Mouse (Mus musculus): Measurements from ENCODE around the gene Sapcd2. TPM values are rescaled to one million over a fixed set of nuclear protein-coding genes. Genes with fewer than 3 reads are reported as not detected.

The Sapcd2 gene
- polyA plus RNA-seq, 1 experiment = 25.8 TPM

DNA sequence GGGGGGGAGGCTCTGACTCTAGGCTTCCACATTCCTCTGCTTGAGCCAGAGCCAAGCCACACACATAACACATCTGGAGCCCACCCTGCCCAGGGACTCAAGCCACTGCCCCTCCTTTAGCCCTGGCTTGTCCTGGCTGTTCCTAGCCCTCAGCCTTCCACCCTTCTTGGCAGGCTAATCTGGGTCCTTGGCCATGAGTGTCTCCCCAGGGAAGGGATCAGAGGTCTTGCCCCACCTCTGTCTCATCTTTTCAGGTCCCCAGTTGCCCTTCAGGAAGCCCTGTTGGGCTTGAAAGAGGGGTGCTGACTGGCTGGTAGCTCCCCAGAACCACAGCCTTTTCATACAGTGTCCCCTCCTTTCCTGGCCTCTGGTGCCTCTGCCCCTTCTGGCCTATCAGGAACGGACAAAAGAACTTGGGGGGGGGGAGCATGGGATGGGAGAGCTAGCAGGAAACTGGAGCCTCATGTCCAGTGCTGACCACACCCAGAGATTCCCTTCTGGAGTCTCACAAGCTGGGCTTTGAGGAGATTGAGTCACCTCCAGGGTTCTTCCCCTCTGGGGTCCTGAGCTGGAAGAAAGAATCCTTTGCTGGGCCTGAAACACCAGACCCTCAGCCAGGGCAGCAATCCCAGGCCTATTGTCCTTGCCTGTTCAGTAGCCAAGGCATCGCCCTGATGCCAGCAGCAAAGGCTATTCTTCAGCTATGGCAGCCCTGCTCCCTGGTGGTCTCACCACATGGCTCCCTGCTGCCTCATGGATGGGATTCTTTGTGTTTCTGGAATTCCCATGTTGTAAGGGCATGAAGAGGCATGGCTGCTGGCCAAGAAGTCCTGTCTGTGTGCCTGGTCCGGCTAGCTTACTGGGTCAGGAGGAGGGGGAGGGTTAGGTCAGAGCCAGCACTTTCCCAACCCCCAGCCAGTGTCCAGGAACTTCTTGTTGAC, 22.4 kb downstream of the Sapcd2 start:
- Histone ChIP-seq H3K79me2 (ENCODE audit: control insufficient read depth, insufficient read depth) (no peaks in the 10 kb centered on the region), H3K4me3 (ENCODE audit: insufficient read depth, poor library complexity, severe bottlenecking) (no peak overlapping the region), H3K79me3 (ENCODE audit: low read depth) (no peaks in the 10 kb centered on the region), H3ac (ENCODE audit: control insufficient read depth, insufficient read length, low read depth) (no peak overlapping the region), H3K27me3 (ENCODE audit: control insufficient read depth, insufficient read depth, insufficient read length) (peaks cover 54% of the 10 kb centered on the region), H3K36me3 (ENCODE audit: control insufficient read depth, insufficient read depth) (no peaks in the 10 kb centered on the region)
- TF ChIP-seq USF1 (IDR thresholded peaks at IDR 0.05; ENCODE audit: low read depth) = no peak
- no peak for TF ChIP-seq MYOD1 (IDR thresholded peaks at IDR 0.05; ENCODE audit: control insufficient read depth, insufficient read length, low read depth)
- TF ChIP-seq MAX (IDR thresholded peaks at IDR 0.05) = no peak
- TF ChIP-seq MYOG (IDR thresholded peaks at IDR 0.05; ENCODE audit: control insufficient read depth, extremely low read depth, insufficient read length) = no peak
- no peak for TF ChIP-seq CEBPB (IDR thresholded peaks at IDR 0.05; ENCODE audit: low read depth)
- no peak for TF ChIP-seq FOSL1 (IDR thresholded peaks at IDR 0.05; ENCODE audit: insufficient read depth, low read length, poor library complexity, severe bottlenecking)
- TF ChIP-seq CTCF (IDR thresholded peaks at IDR 0.05; ENCODE audit: control insufficient read depth, insufficient read depth, insufficient read length) = no peak

DNA sequence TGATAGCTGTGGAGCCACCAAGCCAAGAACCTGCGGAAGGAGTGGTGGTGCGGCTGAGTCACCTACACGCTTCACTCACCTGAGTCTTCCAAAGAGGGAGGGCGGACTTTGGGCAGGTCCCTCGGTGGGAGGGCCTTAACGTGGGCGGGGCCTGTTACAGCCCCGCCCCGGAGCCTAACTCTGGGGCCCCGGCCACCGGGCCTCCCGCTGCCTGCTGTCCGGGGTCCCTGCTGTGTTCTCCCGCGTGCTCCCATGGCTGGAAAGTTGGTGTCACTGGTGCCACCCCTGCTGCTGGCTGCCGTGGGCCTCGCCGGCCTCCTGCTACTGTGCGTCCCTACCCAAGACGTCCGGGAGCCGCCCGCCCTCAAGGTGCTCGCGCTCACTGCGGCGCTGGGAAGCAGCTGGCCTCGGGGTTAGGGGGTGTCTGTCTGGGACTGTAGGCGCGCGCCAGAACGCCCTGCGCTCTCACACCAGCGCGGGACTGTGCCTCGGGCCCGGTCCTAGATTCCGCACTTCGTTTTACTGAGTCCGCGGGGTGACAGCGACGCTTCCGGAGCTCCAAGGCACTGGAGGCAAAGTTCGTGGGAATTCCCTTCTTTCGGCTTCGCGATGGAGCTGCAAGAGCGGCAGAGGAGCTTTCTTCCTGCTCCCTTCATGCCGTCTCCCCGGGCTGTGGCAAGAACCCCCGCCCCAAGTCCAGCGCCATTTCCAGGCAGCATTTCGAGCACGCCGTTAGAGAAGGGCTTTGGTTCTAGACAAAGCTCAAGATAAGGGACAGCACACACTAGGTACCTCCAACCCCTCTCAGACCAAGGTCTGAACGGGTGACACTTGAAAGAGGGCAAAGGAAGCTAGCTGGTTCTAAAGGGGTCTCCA, 23.8 kb downstream of the Sapcd2 start, which contains the start of gene Entpd2:
TSS of gene Entpd2 (plus strand) at position 154 of the 876 bp plus-strand sequence.
- Histone ChIP-seq H3K79me3 (ENCODE audit: low read depth) (no peaks in the 10 kb centered on the region), H3K27me3 (ENCODE audit: control insufficient read depth, insufficient read depth, insufficient read length) (peaks cover 61% of the 10 kb centered on the region), H3K79me2 (ENCODE audit: control insufficient read depth, insufficient read depth) (no peaks in the 10 kb centered on the region), H3K36me3 (ENCODE audit: control insufficient read depth, insufficient read depth) (no peaks in the 10 kb centered on the region), H3K4me3 (ENCODE audit: insufficient read depth, poor library complexity, severe bottlenecking) (no peak within 1 kb of the TSS), H3ac (ENCODE audit: control insufficient read depth, insufficient read length, low read depth) (no peak within 1 kb of the TSS)
- TF ChIP-seq MAX (IDR thresholded peaks at IDR 0.05) (no peak), FOSL1 (IDR thresholded peaks at IDR 0.05; ENCODE audit: insufficient read depth, low read length, poor library complexity, severe bottlenecking) (no peak), USF1 (IDR thresholded peaks at IDR 0.05; ENCODE audit: low read depth) (no peak), CEBPB (IDR thresholded peaks at IDR 0.05; ENCODE audit: low read depth) (no peak), CTCF (IDR thresholded peaks at IDR 0.05; ENCODE audit: control insufficient read depth, insufficient read depth, insufficient read length) (no peak), MYOG (IDR thresholded peaks at IDR 0.05; ENCODE audit: control insufficient read depth, extremely low read depth, insufficient read length) (no peak)

DNA sequence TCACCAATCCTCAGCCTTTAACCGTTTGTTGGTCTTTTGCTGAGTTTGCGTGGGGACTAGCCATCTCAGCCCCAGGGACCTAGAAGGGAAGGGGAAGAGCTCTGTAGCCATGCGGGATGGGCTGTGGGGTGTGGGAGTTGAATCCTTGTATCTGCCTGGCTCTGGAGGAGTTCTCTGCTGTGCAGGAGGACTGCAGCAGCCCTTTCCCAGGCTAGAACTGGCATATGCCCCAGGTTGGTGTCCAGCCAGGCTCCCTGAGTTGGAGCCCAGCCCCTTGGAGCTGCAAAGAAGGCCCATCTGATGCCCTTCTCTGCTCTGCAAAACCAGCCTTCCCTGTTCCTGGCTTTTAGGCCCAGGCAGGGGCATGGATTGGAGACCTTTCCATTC, 24.5 kb downstream of the Sapcd2 start:
- H3ac ChIP-seq (ENCODE audit: control insufficient read depth, insufficient read length, low read depth) = no peak overlapping the region
- TF ChIP-seq FOSL1 (IDR thresholded peaks at IDR 0.05; ENCODE audit: insufficient read depth, low read length, poor library complexity, severe bottlenecking) = no peak
- TF ChIP-seq MYOD1 (IDR thresholded peaks at IDR 0.05; ENCODE audit: control insufficient read depth, insufficient read length, low read depth) = no peak
- TF ChIP-seq MAX (IDR thresholded peaks at IDR 0.05) = no peak
- no peak for TF ChIP-seq CTCF (IDR thresholded peaks at IDR 0.05; ENCODE audit: control insufficient read depth, insufficient read depth, insufficient read length)
- TF ChIP-seq MYOG (IDR thresholded peaks at IDR 0.05; ENCODE audit: control insufficient read depth, extremely low read depth, insufficient read length) = no peak
- TF ChIP-seq CEBPB (IDR thresholded peaks at IDR 0.05; ENCODE audit: low read depth) = no peak
- TF ChIP-seq USF1 (IDR thresholded peaks at IDR 0.05; ENCODE audit: low read depth) = no peak
- H3K27me3 ChIP-seq (ENCODE audit: control insufficient read depth, insufficient read depth, insufficient read length) = peaks cover 61% of the 10 kb centered on the region
- no peaks in the 10 kb centered on the region for H3K36me3 ChIP-seq (ENCODE audit: control insufficient read depth, insufficient read depth)
- H3K4me3 ChIP-seq (ENCODE audit: insufficient read depth, poor library complexity, severe bottlenecking) = no peak overlapping the region
- no peaks in the 10 kb centered on the region for H3K79me3 ChIP-seq (ENCODE audit: low read depth)
- no peaks in the 10 kb centered on the region for H3K79me2 ChIP-seq (ENCODE audit: control insufficient read depth, insufficient read depth)

DNA sequence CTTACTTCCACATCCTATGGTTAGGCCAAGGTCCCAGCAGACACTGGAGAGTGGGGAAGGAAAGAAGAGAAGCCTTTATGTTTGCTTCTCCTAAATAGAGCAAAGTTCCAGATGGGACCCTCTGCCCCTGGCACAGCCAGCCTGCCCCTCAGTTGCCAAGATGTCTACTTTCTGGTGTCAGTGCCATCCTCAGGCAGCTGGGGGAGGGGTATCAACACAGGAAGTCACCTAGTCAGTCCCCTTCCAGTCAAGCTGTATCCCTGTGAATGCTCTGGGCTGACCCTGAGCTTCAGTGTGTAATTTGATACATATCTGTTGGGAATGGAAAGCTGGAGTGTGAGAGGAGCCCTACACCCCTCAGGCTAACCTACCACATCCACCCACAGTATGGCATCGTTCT, 24.9 kb downstream of the Sapcd2 start:
- no peaks in the 10 kb centered on the region for H3K79me3 ChIP-seq (ENCODE audit: low read depth)
- peaks cover 61% of the 10 kb centered on the region for H3K27me3 ChIP-seq (ENCODE audit: control insufficient read depth, insufficient read depth, insufficient read length)
- no peak overlapping the region for H3K4me3 ChIP-seq (ENCODE audit: insufficient read depth, poor library complexity, severe bottlenecking)
- no peaks in the 10 kb centered on the region for H3K79me2 ChIP-seq (ENCODE audit: control insufficient read depth, insufficient read depth)
- no peak overlapping the region for H3ac ChIP-seq (ENCODE audit: control insufficient read depth, insufficient read length, low read depth)
- TF ChIP-seq MAX (IDR thresholded peaks at IDR 0.05) (no peak), CTCF (IDR thresholded peaks at IDR 0.05; ENCODE audit: control insufficient read depth, insufficient read depth, insufficient read length) (no peak), MYOD1 (IDR thresholded peaks at IDR 0.05; ENCODE audit: control insufficient read depth, insufficient read length, low read depth) (no peak), USF1 (IDR thresholded peaks at IDR 0.05; ENCODE audit: low read depth) (no peak)
- H3K36me3 ChIP-seq (ENCODE audit: control insufficient read depth, insufficient read depth) = no peaks in the 10 kb centered on the region

DNA sequence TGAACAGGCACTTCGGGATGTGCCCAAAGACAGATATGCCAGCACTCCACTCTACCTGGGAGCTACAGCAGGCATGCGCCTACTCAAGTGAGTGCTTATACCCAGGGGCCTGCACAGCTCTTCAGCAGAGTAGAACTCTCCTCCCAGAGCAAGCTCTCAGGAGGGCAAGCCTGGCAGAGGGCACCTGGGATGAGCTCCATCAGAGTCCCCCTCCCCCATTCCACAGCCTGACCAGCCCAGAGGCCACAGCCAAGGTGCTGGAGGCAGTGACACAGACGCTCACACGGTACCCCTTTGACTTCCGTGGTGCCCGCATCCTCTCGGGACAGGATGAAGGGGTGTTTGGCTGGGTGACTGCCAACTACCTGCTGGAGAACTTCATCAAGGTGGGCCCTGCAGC, 25.9 kb downstream of the Sapcd2 start:
- TF ChIP-seq FOSL1 (IDR thresholded peaks at IDR 0.05; ENCODE audit: insufficient read depth, low read length, poor library complexity, severe bottlenecking) (no peak), MAX (IDR thresholded peaks at IDR 0.05) (no peak), MYOD1 (IDR thresholded peaks at IDR 0.05; ENCODE audit: control insufficient read depth, insufficient read length, low read depth) (no peak), MYOG (IDR thresholded peaks at IDR 0.05; ENCODE audit: control insufficient read depth, extremely low read depth, insufficient read length) (no peak), CTCF (IDR thresholded peaks at IDR 0.05; ENCODE audit: control insufficient read depth, insufficient read depth, insufficient read length) (no peak), CEBPB (IDR thresholded peaks at IDR 0.05; ENCODE audit: low read depth) (no peak), USF1 (IDR thresholded peaks at IDR 0.05; ENCODE audit: low read depth) (no peak)
- Histone ChIP-seq H3K4me3 (ENCODE audit: insufficient read depth, poor library complexity, severe bottlenecking) (no peak overlapping the region), H3K36me3 (ENCODE audit: control insufficient read depth, insufficient read depth) (no peaks in the 10 kb centered on the region), H3ac (ENCODE audit: control insufficient read depth, insufficient read length, low read depth) (no peak overlapping the region), H3K79me3 (ENCODE audit: low read depth) (no peaks in the 10 kb centered on the region), H3K27me3 (ENCODE audit: control insufficient read depth, insufficient read depth, insufficient read length) (peaks cover 56% of the 10 kb centered on the region), H3K79me2 (ENCODE audit: control insufficient read depth, insufficient read depth) (no peaks in the 10 kb centered on the region)

All from C2C12 (cell line).